Mouse (Mus musculus): Measurements from ENCODE around the gene Acvr1.

DNA sequence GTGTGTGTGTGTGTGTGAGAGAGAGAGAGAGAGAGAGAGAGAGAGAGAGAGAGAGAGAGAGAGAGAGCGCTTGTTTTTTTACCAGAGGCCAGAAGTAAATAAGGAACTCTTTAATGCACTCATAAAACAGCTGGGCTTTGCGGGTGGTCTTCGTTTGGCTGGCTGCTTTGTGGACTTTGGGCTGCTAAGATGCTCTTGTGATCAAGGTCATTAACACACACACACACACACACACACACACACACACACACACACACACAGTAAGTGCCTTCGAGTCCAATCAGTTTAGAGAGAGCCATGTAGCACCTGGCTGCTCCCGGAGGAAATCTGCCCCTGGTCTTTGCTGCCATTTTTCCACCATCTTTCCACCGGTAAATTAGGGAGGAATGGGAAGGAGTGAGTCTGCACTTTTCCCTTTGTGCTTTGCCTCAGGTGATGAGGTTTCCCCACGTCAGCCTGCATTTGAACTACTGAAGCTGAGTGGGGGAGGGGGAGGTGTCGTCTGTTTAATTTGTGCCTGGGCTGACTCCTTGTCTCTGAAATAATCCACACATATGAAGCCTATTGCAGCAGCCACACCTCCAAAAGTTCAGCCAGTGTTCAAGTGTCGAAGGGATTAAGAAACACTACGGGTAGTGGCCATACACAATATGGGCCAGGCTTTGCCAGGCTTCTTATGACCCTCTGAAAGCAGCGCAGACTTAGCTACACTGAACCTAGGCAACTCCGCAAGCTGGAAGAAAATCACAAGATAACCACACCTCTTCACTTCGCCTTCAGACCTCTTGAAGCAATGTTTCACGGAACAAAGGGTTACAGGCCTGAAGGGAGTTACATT lies 80.3 kb downstream of the Acvr1 start:
- TF ChIP-seq CTCF (IDR thresholded peaks at IDR 0.05; ENCODE audit: low read depth) = no peak
- no peak for TF ChIP-seq EP300 (optimal IDR thresholded peaks at IDR 0.05)
